Mouse (Mus musculus): Measurements from ENCODE around the gene Btbd35f15.
"Not testable (repeated sequence)": the region's sequence is repeated elsewhere in the genome, so short reads cannot be mapped to it uniquely, and the experiment has no call there.

Btbd35f15 gene

DNA sequence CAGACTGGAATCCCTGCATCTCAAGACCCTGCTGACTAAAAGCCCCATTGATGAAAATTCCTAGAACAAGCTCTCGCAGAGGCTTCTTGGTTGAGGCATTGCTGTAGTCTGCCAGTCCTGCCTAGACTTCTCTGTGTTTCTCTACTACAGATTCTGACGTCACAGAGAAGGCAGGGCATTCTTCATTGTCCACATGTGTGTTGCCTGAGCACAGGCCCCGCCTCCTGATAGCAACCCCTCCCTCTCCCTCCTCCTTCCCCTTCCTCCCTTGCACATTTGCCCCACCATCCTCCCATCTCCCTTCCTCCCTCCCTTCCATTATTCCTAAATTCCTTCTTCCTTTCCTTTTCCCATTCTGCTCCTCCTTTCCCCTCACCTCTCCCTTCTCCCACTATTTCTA, at the start of gene Btbd35f15:
Btbd35f15 (minus strand) TSS at position 101 of the 400 bp plus-strand sequence.
- DNase-seq (ENCODE audit: low read depth, low spot score), result not testable (repeated sequence)

Measured in skeletal muscle tissue, adult 2 months (tissue).